Mouse (Mus musculus) small intestine, adult 2 months (tissue): ENCODE measurements around the gene Lrch4. TPM values are rescaled to one million over a fixed set of nuclear protein-coding genes. Genes with fewer than 3 reads are reported as not detected.

Experiments
- H3K27ac ChIP-seq: fragments of 200-500 bp; 2 replicates; pipeline ENCODE4 v1.5.1; 2012; ENCODE audit warnings: low read depth, low read length, control low read depth, inconsistent platforms; ENCODE audit not compliant: insufficient read depth
- H3K27me3 ChIP-seq: fragments of 200-500 bp; 2 replicates; pipeline ENCODE4 v1.6.1; 2012; ENCODE audit warnings: mild to moderate bottlenecking, moderate library complexity, low read length, inconsistent platforms; ENCODE audit not compliant: control insufficient read depth, insufficient read depth
- H3K36me3 ChIP-seq: fragments of 200-500 bp; 2 replicates; pipeline ENCODE4 v1.6.1; 2012; ENCODE audit warnings: mild to moderate bottlenecking, low read length, control low read depth, inconsistent platforms; ENCODE audit not compliant: control insufficient read depth, insufficient read depth
- H3K4me1 ChIP-seq: fragments of 200-500 bp; 2 replicates; pipeline ENCODE4 v1.6.1; 2012; ENCODE audit warnings: low read length, inconsistent platforms, mixed read lengths; ENCODE audit not compliant: control insufficient read depth, insufficient read depth, insufficient read length
- H3K4me3 ChIP-seq: fragments of 200-500 bp; 2 replicates; pipeline ENCODE4 v1.5.1; 2012; ENCODE audit warnings: low read depth, mild to moderate bottlenecking, control low read depth, inconsistent platforms, low read length, moderate library complexity
- CTCF ChIP-seq: fragments of 200-500 bp; IDR thresholded peaks from 2 replicates; pipeline ENCODE4 v1.5.1; 2012; ENCODE audit warnings: low read depth, mild to moderate bottlenecking, control low read depth, inconsistent platforms, low read length, moderate library complexity, mixed read lengths; ENCODE audit not compliant: insufficient replicate concordance, insufficient read length; ENCODE audit errors: extremely low read depth
- POLR2A ChIP-seq: fragments of 200-500 bp; IDR thresholded peaks from 2 replicates; pipeline ENCODE4 v1.6.1; 2012; ENCODE audit warnings: low read depth, mild to moderate bottlenecking, control low read depth, inconsistent platforms, low read length, moderate library complexity
- WGBS: fragments of 180-500 bp; shearing (Covaris S2); methylation state at CpG from one replicate; pipeline ENCODE4 v1.1.7; 2018; 5-methylcytosine and 5-hydroxymethylcytosine counted together
- polyA plus RNA-seq: library from polyadenylated mRNA; depleted of rRNA; stranded (reverse); fragments of >200 nt; gene quantifications from 2 replicates; pipeline ENCODE4 v1.2.3, GENCODE M21; 2012

Gene Lrch4
- polyA plus RNA-seq, 1 experiment = 54.1 TPM

DNA sequence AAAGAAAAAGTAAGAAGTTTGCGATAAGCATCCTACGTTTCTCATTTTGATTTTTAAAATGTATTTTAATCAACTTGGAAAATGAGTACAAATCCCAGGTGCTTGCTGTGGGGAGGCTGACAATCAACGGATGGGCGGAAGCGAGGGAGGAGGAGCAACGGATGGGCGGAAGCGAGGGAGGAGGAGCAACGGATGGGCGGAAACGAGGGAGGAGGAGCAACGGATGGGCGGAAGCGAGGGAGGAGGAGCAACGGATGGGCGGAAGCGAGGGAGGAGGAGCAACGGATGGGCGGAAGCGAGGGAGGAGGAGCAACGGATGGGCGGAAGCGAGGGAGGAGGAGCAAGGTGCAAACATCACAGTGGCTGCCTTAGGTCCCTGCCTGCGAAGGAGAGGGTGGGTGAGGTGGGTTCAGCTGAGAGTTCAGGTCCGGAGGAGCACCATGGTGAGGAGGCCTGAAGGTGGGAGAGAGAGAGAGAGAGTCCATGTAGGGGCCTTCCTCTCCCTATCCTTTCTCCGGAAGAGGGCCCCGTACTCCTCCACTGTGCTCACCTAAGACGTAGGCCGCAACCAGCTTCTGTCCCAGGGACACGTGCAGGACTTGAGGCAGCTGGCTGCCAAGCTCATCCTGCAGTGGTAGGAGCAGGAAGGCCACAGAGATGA is 32.2 kb upstream of the Lrch4 start:
- peaks cover 8% of the 10 kb centered on the region for H3K4me1 ChIP-seq
- no peaks in the 10 kb centered on the region for H3K36me3 ChIP-seq
- H3K27ac ChIP-seq = no peak overlapping the region
- H3K4me3 ChIP-seq = peak overlapping the region; percentile 21
- no peaks in the 10 kb centered on the region for H3K27me3 ChIP-seq
- WGBS = 69% methylated on average over 28 of the region's 30 CpGs
- TF ChIP-seq POLR2A = no peak
- TF ChIP-seq CTCF = no peak

DNA sequence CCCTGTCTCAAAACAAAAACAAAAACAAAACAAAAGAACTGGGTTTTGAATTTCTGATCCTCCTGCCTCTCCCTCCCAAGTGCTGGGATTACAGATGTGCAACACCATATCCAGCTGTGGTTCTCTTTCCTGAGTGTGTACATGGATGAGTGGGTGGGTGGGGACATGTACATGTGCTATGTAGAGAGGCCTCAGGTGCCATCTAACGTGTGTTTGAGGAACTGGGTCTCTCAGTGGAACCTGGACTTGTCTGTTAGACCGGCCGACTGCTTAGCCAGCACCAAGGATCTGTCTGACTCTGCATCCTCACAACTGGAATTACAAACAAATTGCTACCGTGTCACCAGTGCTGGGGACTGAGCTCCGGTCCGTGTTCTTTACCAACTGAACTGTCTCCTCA is 31.3 kb upstream of the Lrch4 start:
- Histone ChIP-seq H3K4me3 (no peak overlapping the region), H3K27me3 (no peaks in the 10 kb centered on the region), H3K36me3 (no peaks in the 10 kb centered on the region), H3K27ac (no peak overlapping the region), H3K4me1 (peaks cover 12% of the 10 kb centered on the region)
- WGBS = 90% methylated on average over 6 of the region's 6 CpGs
- TF ChIP-seq POLR2A (no peak), CTCF (no peak)

DNA sequence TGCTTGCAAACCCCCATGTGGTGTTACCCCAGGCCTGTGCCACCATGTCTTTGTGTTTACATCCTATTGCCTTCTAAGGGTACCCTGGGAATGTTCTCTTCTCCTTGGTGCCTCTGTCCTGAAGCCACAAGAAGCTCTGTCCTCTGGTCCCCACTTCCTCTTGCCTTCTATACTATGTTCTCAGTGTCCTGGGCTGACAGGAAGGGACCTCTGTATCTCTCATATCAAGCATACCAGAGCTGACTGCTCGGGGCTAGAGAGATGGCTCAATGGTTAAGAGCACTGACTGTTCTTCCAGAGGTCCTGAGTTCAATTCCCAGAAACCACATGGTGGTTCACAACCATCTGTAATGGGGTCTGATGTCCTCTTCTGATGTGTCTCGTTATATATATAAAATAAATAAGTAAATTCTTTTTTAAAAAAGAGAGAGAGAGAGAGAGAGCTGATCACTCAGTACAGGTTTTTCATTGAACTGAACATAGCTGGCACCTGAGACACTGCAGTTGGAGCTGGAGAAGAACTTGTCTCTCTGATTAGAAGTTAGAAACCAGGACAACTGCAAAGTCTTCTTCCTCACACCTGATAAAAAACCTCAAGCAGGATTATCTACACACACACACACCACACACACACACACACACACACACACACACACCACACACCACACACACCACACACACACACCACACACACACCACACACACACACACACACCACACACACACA is 30.7 kb upstream of the Lrch4 start:
- Histone ChIP-seq H3K4me1 (peaks cover 13% of the 10 kb centered on the region), H3K27ac (no peak overlapping the region), H3K27me3 (no peaks in the 10 kb centered on the region), H3K36me3 (no peaks in the 10 kb centered on the region), H3K4me3 (no peak overlapping the region)
- WGBS = 69% methylated on average over 2 of the region's 2 CpGs
- TF ChIP-seq POLR2A (no peak), CTCF (no peak)

DNA sequence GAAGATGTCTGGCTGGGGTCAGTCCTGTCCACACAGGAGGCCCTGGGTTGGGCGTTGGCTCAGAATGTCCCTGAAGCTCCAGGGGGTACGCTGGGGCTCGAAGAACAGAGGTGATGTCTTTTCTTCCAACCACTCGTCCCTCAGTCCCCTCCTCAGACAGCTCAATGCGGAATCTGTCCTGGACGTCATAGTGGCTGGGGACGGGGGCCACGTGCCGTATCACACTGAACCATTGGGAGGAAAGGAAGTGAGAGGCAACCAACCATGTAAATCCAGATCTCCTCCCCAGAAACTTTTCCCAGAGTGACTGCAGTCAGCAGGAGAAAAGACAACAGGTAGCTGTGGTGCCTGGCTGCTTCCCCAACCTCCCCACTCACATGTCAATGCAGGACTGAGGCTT is 29.3 kb upstream of the Lrch4 start:
- Histone ChIP-seq H3K4me3 (peak overlapping the region; percentile 87), H3K4me1 (peaks cover 13% of the 10 kb centered on the region), H3K36me3 (no peaks in the 10 kb centered on the region), H3K27me3 (no peaks in the 10 kb centered on the region), H3K27ac (no peak overlapping the region)
- TF ChIP-seq CTCF (no peak), POLR2A (no peak)
- 73% methylated on average over 9 of the region's 9 CpGs for WGBS

DNA sequence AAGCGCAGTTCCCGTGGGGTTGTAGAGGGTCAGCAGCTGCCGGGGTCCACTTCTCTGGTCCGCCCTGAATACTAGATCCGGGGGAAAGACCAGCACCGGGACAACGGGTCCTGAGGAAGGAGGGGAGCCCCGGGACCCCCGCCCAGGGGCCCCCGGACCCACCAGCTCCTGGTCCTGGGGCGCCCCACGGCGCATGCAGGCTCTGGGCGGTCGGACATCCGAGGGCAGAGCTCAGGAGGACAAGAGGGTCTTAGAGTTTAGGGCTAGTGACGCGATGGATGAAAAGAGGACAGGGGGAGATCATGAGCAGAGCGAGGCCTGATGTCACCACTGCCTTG is 28.7 kb upstream of the Lrch4 start:
- TF ChIP-seq POLR2A (no peak), CTCF (no peak)
- Histone ChIP-seq H3K27me3 (no peaks in the 10 kb centered on the region), H3K4me1 (peaks cover 13% of the 10 kb centered on the region), H3K27ac (no peak overlapping the region; the same call in 1 of the 2 replicates), H3K4me3 (peak overlapping the region; percentile 87), H3K36me3 (peaks cover under 1% of the 10 kb centered on the region; the same call in 1 of the 2 replicates)
- WGBS = 2% methylated on average over 19 of the region's 19 CpGs

DNA sequence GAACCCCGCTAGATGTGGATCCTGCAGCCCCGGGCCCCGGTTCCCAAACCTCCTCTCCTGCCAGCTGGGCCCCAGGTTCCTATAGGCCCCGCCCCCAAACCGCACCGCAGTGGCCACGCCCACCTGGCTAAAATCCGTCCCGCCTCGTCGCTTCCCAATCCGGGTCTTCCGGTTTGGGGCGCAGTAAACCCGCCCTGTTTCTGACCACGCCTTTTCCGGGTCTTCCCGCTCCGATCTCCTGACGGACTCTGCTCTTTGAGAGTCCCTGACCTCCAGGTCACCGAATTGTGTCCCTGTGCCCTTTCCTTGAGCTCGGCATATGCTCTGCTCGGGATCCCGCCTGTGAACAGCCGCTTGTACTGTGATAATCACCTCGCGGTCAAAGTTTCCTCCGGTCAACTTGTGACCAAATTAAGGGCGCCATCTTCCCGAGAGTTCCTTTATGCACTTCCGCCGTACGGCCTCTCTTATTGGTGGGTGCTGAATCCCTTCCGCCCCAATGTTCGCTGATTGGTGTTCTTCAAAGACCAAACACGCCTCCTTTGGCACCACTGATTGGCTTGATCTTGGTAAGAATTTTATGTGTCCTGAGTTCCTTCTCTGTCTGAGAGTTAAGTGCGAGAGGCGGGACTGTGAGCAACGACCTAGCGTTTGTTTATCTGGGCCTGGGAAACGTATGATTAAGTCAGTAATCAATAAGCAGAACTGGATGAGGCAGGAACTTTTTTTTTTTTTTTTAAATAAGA is 28.1 kb upstream of the Lrch4 start, which contains the start of gene Mospd3:
Gene Mospd3 (minus strand): TSS at position 440 of the 746 bp plus-strand sequence.
- WGBS = under 1% methylated on average over 41 of the region's 41 CpGs
- peaks cover 13% of the 10 kb centered on the region for H3K4me1 ChIP-seq
- TF ChIP-seq CTCF (no peak), POLR2A (peak; percentile 84)
- no peaks in the 10 kb centered on the region for H3K27me3 ChIP-seq
- H3K36me3 ChIP-seq = peaks cover 2% of the 10 kb centered on the region; the same call in 1 of the 2 replicates
- H3K27ac ChIP-seq = peak within 1 kb of the TSS; percentile 99
- peak within 1 kb of the TSS; percentile 87 for H3K4me3 ChIP-seq

DNA sequence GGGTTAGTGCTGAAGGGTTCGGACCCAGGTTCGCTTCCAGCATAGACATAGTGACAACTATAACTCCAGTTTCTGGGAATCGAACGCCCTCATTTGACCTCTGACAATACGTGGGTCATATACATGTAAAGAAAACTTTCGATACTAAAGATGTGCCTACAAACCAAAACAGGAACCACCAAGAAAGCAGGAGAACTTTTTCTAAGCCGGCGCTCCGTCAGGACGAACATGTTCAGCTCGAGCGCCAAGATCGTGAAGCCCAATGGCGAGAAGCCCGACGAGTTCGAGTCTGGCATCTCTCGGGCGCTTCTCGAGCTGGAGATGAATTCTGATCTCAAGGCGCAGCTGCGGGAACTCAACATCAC is 27.6 kb upstream of the Lrch4 start:
- H3K27ac ChIP-seq = peak overlapping the region; percentile 88
- peak overlapping the region; percentile 62 for H3K4me3 ChIP-seq
- TF ChIP-seq POLR2A (no peak), CTCF (no peak)
- no peaks in the 10 kb centered on the region for H3K27me3 ChIP-seq
- peaks cover 2% of the 10 kb centered on the region; the same call in 1 of the 2 replicates for H3K36me3 ChIP-seq
- peaks cover 13% of the 10 kb centered on the region for H3K4me1 ChIP-seq
- WGBS = under 1% methylated on average over 22 of the region's 22 CpGs
